Mouse (Mus musculus) limb, embryonic 15.5 days (tissue): ENCODE results near the gene Tbc1d4. TPM values are rescaled to one million over a fixed set of nuclear protein-coding genes. Genes with fewer than 3 reads are reported as not detected.
A peak's percentile ranks its signal among the peaks of the same experiment; 100 is the strongest.

Experiments
- ATAC-seq: fragments of 200-750 bp; cut with Nextera tagmentation; 2 replicates; pipeline ENCODE4 v1.8.0; 2017; ENCODE audit warnings: low read depth, moderate TSS enrichment; ENCODE audit not compliant: insufficient number of reproducible peaks, low FRiP score, low TSS enrichment
- H3K27ac ChIP-seq: fragments of 300-500 bp; sonication (generic); 2 replicates; pipeline ENCODE4 v1.5.1; 2015; ENCODE audit warnings: moderate library complexity, mild to moderate bottlenecking, inconsistent platforms
- H3K27me3 ChIP-seq: fragments of 300-500 bp; sonication (generic); 2 replicates; pipeline ENCODE4 v1.6.1; 2015; ENCODE audit warnings: inconsistent platforms
- H3K36me3 ChIP-seq: fragments of 300-500 bp; sonication (generic); 2 replicates; pipeline ENCODE4 v1.6.1; 2015; ENCODE audit warnings: inconsistent platforms
- H3K4me1 ChIP-seq: fragments of 300-500 bp; sonication (generic); 2 replicates; pipeline ENCODE4 v1.6.1; 2015; ENCODE audit warnings: inconsistent platforms
- H3K4me2 ChIP-seq: fragments of 300-500 bp; sonication (generic); 2 replicates; pipeline ENCODE4 v1.6.1; 2015; ENCODE audit warnings: mild to moderate bottlenecking, inconsistent platforms
- H3K4me3 ChIP-seq: fragments of 300-500 bp; sonication (generic); 2 replicates; pipeline ENCODE4 v1.5.1; 2015; ENCODE audit warnings: mild to moderate bottlenecking, inconsistent platforms
- H3K9ac ChIP-seq: fragments of 300-500 bp; sonication (generic); 2 replicates; pipeline ENCODE4 v1.6.1; 2015; ENCODE audit warnings: inconsistent platforms
- H3K9me3 ChIP-seq: fragments of 300-500 bp; sonication (generic); 2 replicates; pipeline ENCODE4 v1.6.1; 2016; ENCODE audit warnings: inconsistent platforms
- WGBS: fragments of 180-500 bp; shearing (Covaris S2); methylation state at CpG from one replicate; pipeline ENCODE4 v1.1.7; 2015; 5-methylcytosine and 5-hydroxymethylcytosine counted together
- polyA plus RNA-seq: library from polyadenylated mRNA; unstranded; fragments of >200 nt; fragmentation: Nextera tagmentation; extraction: Ambion mirVana; gene quantifications from 2 replicates; pipeline ENCODE4 v1.2.1, GENCODE M21; 2015

Gene Tbc1d4
- polyA plus RNA-seq, 1 experiment from 2014 or later: 11.5 TPM

DNA sequence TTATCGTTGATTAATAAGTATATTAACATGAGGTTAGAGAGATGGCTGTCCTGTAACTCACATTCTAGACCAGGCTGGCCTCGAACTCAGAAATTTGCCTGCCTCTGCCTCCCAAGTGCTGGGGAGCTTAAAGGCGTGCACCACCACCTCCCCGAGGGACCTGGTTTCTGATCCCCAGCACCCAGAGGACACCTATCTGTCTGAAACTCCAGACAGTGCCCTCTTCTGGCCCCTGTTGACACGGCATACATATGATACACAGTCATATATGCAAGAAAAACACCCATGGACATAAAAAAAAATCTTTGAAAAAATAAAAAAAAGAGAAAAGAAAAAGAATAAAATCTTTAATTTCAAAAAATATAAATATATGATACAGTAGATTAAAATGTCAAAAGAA lies 8.7 kb upstream of the Tbc1d4 start:
- H3K4me2 ChIP-seq: no peak overlapping the region
- no peaks in the 10 kb centered on the region for H3K9me3 ChIP-seq
- no peak for ATAC-seq
- no peaks in the 10 kb centered on the region for H3K4me1 ChIP-seq
- H3K4me3 ChIP-seq: no peak overlapping the region
- H3K27ac ChIP-seq: no peak overlapping the region
- H3K36me3 ChIP-seq: no peaks in the 10 kb centered on the region
- H3K9ac ChIP-seq: no peak overlapping the region
- H3K27me3 ChIP-seq: no peaks in the 10 kb centered on the region
- WGBS: 91% methylated on average over 5 of the region's 5 CpGs

DNA sequence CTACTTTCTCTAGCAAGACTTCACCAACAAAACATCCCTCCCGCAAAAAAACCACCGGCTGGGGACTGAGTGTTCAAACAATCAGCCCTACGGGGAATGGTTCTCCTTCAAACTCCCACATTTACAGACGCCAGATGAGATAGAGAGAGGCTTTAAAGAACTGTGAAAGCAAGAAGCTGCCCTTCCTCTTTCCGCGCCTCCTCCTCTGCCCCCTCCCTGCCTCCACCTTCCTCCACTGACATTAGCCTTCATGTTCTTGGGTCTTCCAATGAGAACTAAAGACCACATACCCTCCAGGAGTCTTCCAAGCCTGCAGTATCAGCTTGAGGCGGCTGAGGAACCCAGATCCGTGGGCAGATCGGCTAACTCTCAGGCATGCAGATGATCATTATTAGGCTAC lies 7.2 kb upstream of the Tbc1d4 start:
- Histone ChIP-seq H3K9me3 (no peaks in the 10 kb centered on the region), H3K9ac (no peak overlapping the region), H3K27ac (no peak overlapping the region), H3K27me3 (no peaks in the 10 kb centered on the region), H3K4me3 (no peak overlapping the region), H3K4me1 (no peaks in the 10 kb centered on the region), H3K4me2 (no peak overlapping the region), H3K36me3 (no peaks in the 10 kb centered on the region)
- 70% methylated on average over 9 of the region's 9 CpGs for WGBS
- no peak for ATAC-seq

- Histone ChIP-seq H3K27me3 (no peaks in the 10 kb centered on the region; the same call in 1 of the 2 replicates), H3K9me3 (no peaks in the 10 kb centered on the region), H3K9ac (no peak overlapping the region), H3K36me3 (no peaks in the 10 kb centered on the region), H3K4me3 (no peak overlapping the region), H3K27ac (no peak overlapping the region), H3K4me2 (no peak overlapping the region), H3K4me1 (0 out of 2 replicates have a peak, but pooled peaks cover 2% of the 10 kb centered on the region)
- WGBS: 65% methylated on average over 1 of the region's 1 CpGs
- no peak for ATAC-seq
Measured at GRCm38 (mm10) chr14:101613206-101613605, 4.2 kb upstream of the Tbc1d4 start.

- H3K9me3 ChIP-seq: no peaks in the 10 kb centered on the region
- no peak overlapping the region for H3K27ac ChIP-seq
- no peak overlapping the region for H3K9ac ChIP-seq
- peaks cover 8% of the 10 kb centered on the region for H3K4me1 ChIP-seq
- no peak for ATAC-seq
- H3K4me2 ChIP-seq: no peak overlapping the region
- 82% methylated on average over 10 of the region's 10 CpGs for WGBS
- no peaks in the 10 kb centered on the region; the same call in 1 of the 2 replicates for H3K27me3 ChIP-seq
- H3K4me3 ChIP-seq: no peak overlapping the region
- H3K36me3 ChIP-seq: no peaks in the 10 kb centered on the region
Measured at GRCm38 (mm10) chr14:101610701-101611100, 1.7 kb upstream of the Tbc1d4 start.

DNA sequence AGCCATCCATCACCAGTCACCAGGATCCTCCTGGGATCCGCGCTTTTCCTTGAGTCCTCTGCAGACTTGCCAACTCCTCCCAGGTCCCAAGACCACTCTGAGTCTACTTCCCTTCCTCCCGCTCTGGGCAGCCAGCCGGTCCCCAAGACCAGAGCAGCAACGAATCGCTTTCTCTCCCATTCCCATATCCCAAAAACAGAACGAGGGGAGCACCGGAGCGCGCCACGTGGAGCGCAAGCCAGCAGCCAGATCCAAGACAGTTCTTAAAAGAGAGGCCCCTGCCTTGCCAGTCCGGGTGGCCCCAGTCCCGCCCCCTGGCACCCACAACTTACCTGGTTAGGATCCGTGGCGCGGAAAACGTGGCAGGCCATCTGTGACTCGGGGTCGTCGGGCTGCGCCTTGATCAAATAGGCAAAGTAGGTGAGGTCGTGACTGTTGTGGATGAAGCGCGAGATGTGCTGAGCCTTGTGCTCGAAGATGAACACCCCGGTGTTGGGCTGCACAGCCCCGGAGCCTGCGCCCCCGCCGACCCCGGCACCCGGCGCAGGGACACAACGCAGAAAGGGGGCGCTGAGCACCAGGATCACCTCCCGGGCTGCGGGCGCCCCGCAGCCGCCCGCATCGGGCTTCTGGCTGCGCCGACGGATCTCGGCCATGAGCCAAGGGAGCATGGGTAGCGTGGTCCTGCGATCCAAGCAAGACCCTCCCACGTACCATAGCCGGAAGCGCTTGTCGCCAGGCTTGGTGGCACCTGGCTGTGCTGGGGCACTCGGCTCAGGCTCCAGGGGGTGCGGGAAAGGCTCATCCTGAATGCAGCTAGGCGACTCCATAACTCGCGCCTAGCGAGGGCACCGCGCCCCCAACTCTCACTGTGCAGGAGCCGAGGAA lies 1.1 kb downstream of the Tbc1d4 start:
- Histone ChIP-seq H3K27ac (peak overlapping the region; percentile 78), H3K4me1 (peaks cover 8% of the 10 kb centered on the region), H3K9ac (peak overlapping the region; percentile 73), H3K4me3 (peak overlapping the region; percentile 72), H3K4me2 (peak overlapping the region; percentile 98), H3K9me3 (no peaks in the 10 kb centered on the region), H3K36me3 (no peaks in the 10 kb centered on the region), H3K27me3 (no peaks in the 10 kb centered on the region; the same call in 1 of the 2 replicates)
- ATAC-seq: no peak
- under 1% methylated on average over 57 of the region's 62 CpGs for WGBS

DNA sequence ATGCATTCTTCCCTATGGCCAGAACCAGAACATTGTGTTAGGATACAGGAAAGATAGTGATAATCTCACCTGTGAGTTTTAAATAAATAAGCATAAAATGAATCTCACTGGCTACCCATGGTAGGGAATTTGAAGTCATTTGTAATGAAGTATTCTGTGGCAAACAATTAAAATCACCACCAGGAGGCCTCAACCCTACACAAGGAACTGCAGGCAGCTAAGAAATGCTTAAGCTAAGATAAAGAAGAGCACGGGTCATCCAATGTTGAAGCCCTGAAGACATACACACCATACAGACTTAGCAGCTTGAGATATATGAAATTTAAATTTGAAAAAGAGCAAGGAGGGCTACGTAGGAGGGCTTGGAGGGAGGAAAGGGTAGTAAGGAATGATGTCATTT lies 3.1 kb downstream of the Tbc1d4 start:
- ATAC-seq: no peak
- 76% methylated on average over 2 of the region's 2 CpGs for WGBS
- Histone ChIP-seq H3K27me3 (no peaks in the 10 kb centered on the region; the same call in 1 of the 2 replicates), H3K36me3 (no peaks in the 10 kb centered on the region), H3K9me3 (no peaks in the 10 kb centered on the region), H3K27ac (no peak overlapping the region), H3K4me1 (peaks cover 8% of the 10 kb centered on the region), H3K4me3 (no peak overlapping the region), H3K9ac (no peak overlapping the region), H3K4me2 (no peak overlapping the region)

DNA sequence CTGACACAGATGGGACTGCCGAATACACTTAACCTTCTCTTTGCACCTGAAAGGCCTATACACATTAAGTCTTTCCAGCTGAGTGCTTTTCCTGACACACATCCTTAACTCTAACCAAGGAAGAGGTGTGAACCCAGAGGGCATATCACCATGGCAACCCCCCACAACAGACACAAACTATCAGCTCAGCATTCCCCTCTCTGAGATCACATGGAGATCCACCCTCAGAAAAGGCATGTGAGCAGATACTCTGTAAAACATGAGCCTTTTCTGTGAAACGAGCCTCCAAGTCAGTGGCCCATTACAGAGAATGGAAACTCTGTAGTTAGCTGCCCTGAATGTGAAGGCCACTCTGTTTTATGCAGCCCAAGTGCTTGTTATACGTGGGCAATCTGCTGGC lies 6.1 kb downstream of the Tbc1d4 start:
- no peak overlapping the region for H3K9ac ChIP-seq
- 51% methylated on average over 3 of the region's 3 CpGs for WGBS

GRCm38 (mm10) chr14:101597096-101597715 lies 11.8 kb downstream of the Tbc1d4 start:
- Histone ChIP-seq H3K27me3 (no peaks in the 10 kb centered on the region), H3K9me3 (no peaks in the 10 kb centered on the region), H3K9ac (no peak overlapping the region), H3K4me2 (no peak overlapping the region), H3K36me3 (no peaks in the 10 kb centered on the region), H3K27ac (no peak overlapping the region), H3K4me1 (no peaks in the 10 kb centered on the region), H3K4me3 (no peak overlapping the region)
- 84% methylated on average over 10 of the region's 14 CpGs for WGBS
- ATAC-seq: no peak

More for the DNA sequence above, 6.1 kb downstream of the Tbc1d4 start:
- H3K4me1 ChIP-seq: peaks cover 6% of the 10 kb centered on the region
- no peaks in the 10 kb centered on the region for H3K27me3 ChIP-seq
- no peak overlapping the region for H3K4me2 ChIP-seq
- no peaks in the 10 kb centered on the region for H3K9me3 ChIP-seq
- no peak for ATAC-seq
- H3K27ac ChIP-seq: no peak overlapping the region
- no peak overlapping the region for H3K4me3 ChIP-seq
- H3K36me3 ChIP-seq: no peaks in the 10 kb centered on the region

- Histone ChIP-seq H3K27ac (no peak overlapping the region), H3K4me1 (no peaks in the 10 kb centered on the region), H3K9me3 (no peaks in the 10 kb centered on the region), H3K4me3 (no peak overlapping the region), H3K27me3 (no peaks in the 10 kb centered on the region), H3K9ac (no peak overlapping the region), H3K4me2 (no peak overlapping the region), H3K36me3 (no peaks in the 10 kb centered on the region)
- WGBS: 96% methylated on average over 9 of the region's 9 CpGs
- ATAC-seq: no peak
Measured at GRCm38 (mm10) chr14:101596691-101597090, 12.3 kb downstream of the Tbc1d4 start.

GRCm38 (mm10) chr14:101595301-101596080 lies 13.5 kb downstream of the Tbc1d4 start:
- Histone ChIP-seq H3K27ac (no peak overlapping the region), H3K4me2 (no peak overlapping the region), H3K9ac (no peak overlapping the region), H3K27me3 (no peaks in the 10 kb centered on the region), H3K36me3 (no peaks in the 10 kb centered on the region), H3K9me3 (no peaks in the 10 kb centered on the region), H3K4me3 (no peak overlapping the region), H3K4me1 (no peaks in the 10 kb centered on the region)
- ATAC-seq: no peak
- 91% methylated on average over 13 of the region's 13 CpGs for WGBS

DNA sequence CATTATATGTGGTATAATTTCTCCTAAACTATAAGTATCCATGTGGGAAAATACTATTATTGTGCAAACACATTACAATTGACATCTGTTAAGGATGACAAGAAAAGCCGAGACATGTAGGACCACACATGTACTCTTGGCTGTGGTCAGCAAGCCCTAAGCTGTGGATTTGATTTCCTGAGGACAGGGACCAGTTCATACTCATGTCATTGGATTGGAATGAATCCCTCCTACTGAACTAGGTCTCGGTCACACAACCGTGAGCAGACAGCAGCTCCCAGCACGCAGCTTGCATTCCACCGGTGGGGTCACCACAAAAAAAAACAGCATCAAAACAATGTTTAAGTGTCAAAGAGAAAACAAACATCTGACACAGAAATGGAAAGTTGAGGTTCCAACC lies 15.0 kb downstream of the Tbc1d4 start:
- Histone ChIP-seq H3K4me2 (no peak overlapping the region), H3K4me1 (no peaks in the 10 kb centered on the region), H3K27ac (no peak overlapping the region), H3K9me3 (no peaks in the 10 kb centered on the region), H3K9ac (no peak overlapping the region), H3K4me3 (no peak overlapping the region), H3K36me3 (no peaks in the 10 kb centered on the region), H3K27me3 (no peaks in the 10 kb centered on the region)
- 77% methylated on average over 5 of the region's 5 CpGs for WGBS
- ATAC-seq: no peak

DNA sequence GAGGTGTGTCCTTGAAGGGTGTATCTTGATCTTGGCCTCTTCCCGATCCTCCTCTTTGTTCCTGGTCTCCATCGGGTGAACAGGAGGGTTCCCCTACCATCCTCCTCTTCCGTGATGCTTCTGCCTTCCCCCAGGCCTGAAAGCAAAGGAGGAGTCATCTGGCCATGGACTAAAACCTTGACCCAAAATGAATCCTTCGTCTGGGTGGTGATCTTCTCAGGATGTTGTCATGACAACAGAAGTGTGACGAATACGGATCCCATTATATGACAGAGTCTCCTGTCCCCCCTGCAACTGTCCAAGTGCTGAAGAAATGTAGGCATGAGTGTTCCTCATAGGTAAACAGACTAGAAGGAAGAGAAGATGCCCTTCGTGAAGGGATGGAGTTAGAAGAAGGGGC lies 15.7 kb downstream of the Tbc1d4 start:
- WGBS: 84% methylated on average over 7 of the region's 7 CpGs
- no peak overlapping the region for H3K27ac ChIP-seq
- H3K9me3 ChIP-seq: no peaks in the 10 kb centered on the region
- no peak overlapping the region for H3K4me3 ChIP-seq
- no peak overlapping the region for H3K9ac ChIP-seq
- no peak for ATAC-seq
- no peaks in the 10 kb centered on the region for H3K4me1 ChIP-seq
- no peak overlapping the region for H3K4me2 ChIP-seq
- H3K27me3 ChIP-seq: no peaks in the 10 kb centered on the region
- no peaks in the 10 kb centered on the region for H3K36me3 ChIP-seq
